Mouse (Mus musculus): Measurements from ENCODE around the gene 2210407C18Rik. TPM values are rescaled to one million over a fixed set of nuclear protein-coding genes. Genes with fewer than 3 reads are reported as not detected.

The 2210407C18Rik gene
- total RNA-seq (2021) = not detected
- long read RNA-seq, experiment 1 = 0 reads
- long read RNA-seq, experiment 2 = 0 reads

GRCm38 (mm10) chr11:58615975-58616374, at the start of gene 2210407C18Rik:
Gene 2210407C18Rik, minus strand, starts transcription at chr11:58616075.
- Histone ChIP-seq H3K27ac (no peak within 1 kb of the TSS), H3K4me3 (no peak within 1 kb of the TSS)
- intact Hi-C loops (cut with DNase I) = no loop called here
- no peak for DNase-seq (ENCODE audit: extremely low spot score in 1 of 2, low spot score in 2 of 2)
- no peak for TF ChIP-seq CTCF (IDR thresholded peaks at IDR 0.05)

GRCm38 (mm10) chr11:58658596-58658995, 42.7 kb upstream of the 2210407C18Rik start, which contains the start of gene Olfr322:
Gene Olfr322, plus strand, starts transcription at chr11:58658782.
- no peak for DNase-seq (ENCODE audit: extremely low spot score in 1 of 2, low spot score in 2 of 2)
- intact Hi-C loops (cut with DNase I) = no loop called here
- H3K4me3 ChIP-seq = no peak within 1 kb of the TSS
- no peak for TF ChIP-seq CTCF (IDR thresholded peaks at IDR 0.05)
- H3K27ac ChIP-seq = no peak within 1 kb of the TSS

GRCm38 (mm10) chr11:58655151-58655550, 39.3 kb upstream of the 2210407C18Rik start:
- H3K4me3 ChIP-seq = no peak overlapping the region
- intact Hi-C loops (cut with DNase I) = no loop called here
- no peak for DNase-seq (ENCODE audit: extremely low spot score in 1 of 2, low spot score in 2 of 2)
- H3K27ac ChIP-seq = no peak overlapping the region
- TF ChIP-seq CTCF (IDR thresholded peaks at IDR 0.05) = no peak

GRCm38 (mm10) chr11:58643350-58643749, 27.5 kb upstream of the 2210407C18Rik start:
- H3K27ac ChIP-seq = no peak overlapping the region
- intact Hi-C loops (cut with DNase I) = no loop called here
- TF ChIP-seq CTCF (IDR thresholded peaks at IDR 0.05) = peak; percentile 63
- DNase-seq (ENCODE audit: extremely low spot score in 1 of 2, low spot score in 2 of 2) = peak; percentile 25 to 31
- no peak overlapping the region for H3K4me3 ChIP-seq

GRCm38 (mm10) chr11:58641638-58642358, 25.9 kb upstream of the 2210407C18Rik start:
- intact Hi-C loops (cut with DNase I) = no loop called here
- no peak overlapping the region for H3K27ac ChIP-seq

GRCm38 (mm10) chr11:58641057-58641456, 25.2 kb upstream of the 2210407C18Rik start:
- intact Hi-C loops (cut with DNase I) = no loop called here
- no peak overlapping the region for H3K27ac ChIP-seq

More at GRCm38 (mm10) chr11:58641638-58642358, 25.9 kb upstream of the 2210407C18Rik start:
- H3K4me3 ChIP-seq = no peak overlapping the region
- no peak for DNase-seq (ENCODE audit: extremely low spot score in 1 of 2, low spot score in 2 of 2)
- no peak for TF ChIP-seq CTCF (IDR thresholded peaks at IDR 0.05)

GRCm38 (mm10) chr11:58640272-58640867, 24.5 kb upstream of the 2210407C18Rik start, which contains the start of gene Trim58:
Gene Trim58, plus strand, starts transcription at chr11:58640465.
- Histone ChIP-seq H3K27ac (no peak within 1 kb of the TSS), H3K4me3 (peak within 1 kb of the TSS; percentile 46)
- TF ChIP-seq CTCF (IDR thresholded peaks at IDR 0.05) = no peak
- no peak for DNase-seq (ENCODE audit: extremely low spot score in 1 of 2, low spot score in 2 of 2)
- intact Hi-C loops (cut with DNase I) = no loop called here

More at GRCm38 (mm10) chr11:58641057-58641456, 25.2 kb upstream of the 2210407C18Rik start:
- DNase-seq (ENCODE audit: extremely low spot score in 1 of 2, low spot score in 2 of 2) = no peak
- no peak for TF ChIP-seq CTCF (IDR thresholded peaks at IDR 0.05)
- H3K4me3 ChIP-seq = no peak overlapping the region

GRCm38 (mm10) chr11:58638176-58638701, 22.4 kb upstream of the 2210407C18Rik start:
- intact Hi-C loops (cut with DNase I) = no loop called here
- no peak for DNase-seq (ENCODE audit: extremely low spot score in 1 of 2, low spot score in 2 of 2)
- no peak for TF ChIP-seq CTCF (IDR thresholded peaks at IDR 0.05)
- H3K27ac ChIP-seq = no peak overlapping the region
- H3K4me3 ChIP-seq = no peak overlapping the region

GRCm38 (mm10) chr11:58636376-58636977, 20.6 kb upstream of the 2210407C18Rik start:
- H3K4me3 ChIP-seq = no peak overlapping the region
- DNase-seq (ENCODE audit: extremely low spot score in 1 of 2, low spot score in 2 of 2) = peak; percentile 41 to 47
- no peak overlapping the region for H3K27ac ChIP-seq
- TF ChIP-seq CTCF (IDR thresholded peaks at IDR 0.05) = peak; percentile 74
- intact Hi-C loops (cut with DNase I) = loop anchor here (2.0 kb wide), 1 partner anchor 234 kb away; no protein-coding TSS in a partner anchor

- intact Hi-C loops (cut with DNase I) = no loop called here
- TF ChIP-seq CTCF (IDR thresholded peaks at IDR 0.05) = no peak
- DNase-seq (ENCODE audit: extremely low spot score in 1 of 2, low spot score in 2 of 2) = no peak
- H3K27ac ChIP-seq = no peak overlapping the region
- H3K4me3 ChIP-seq = no peak overlapping the region
These were observed 19.0 kb upstream of the 2210407C18Rik start for GRCm38 (mm10) chr11:58634878-58635277.

GRCm38 (mm10) chr11:58630401-58630800, 14.5 kb upstream of the 2210407C18Rik start, which contains the start of gene Olfr323:
Gene Olfr323, minus strand, starts transcription at chr11:58630501.
- intact Hi-C loops (cut with DNase I) = no loop called here
- TF ChIP-seq CTCF (IDR thresholded peaks at IDR 0.05) = no peak
- Histone ChIP-seq H3K27ac (no peak within 1 kb of the TSS), H3K4me3 (no peak within 1 kb of the TSS)
- no peak for DNase-seq (ENCODE audit: extremely low spot score in 1 of 2, low spot score in 2 of 2)

- Histone ChIP-seq H3K27ac (no peak overlapping the region), H3K4me3 (no peak overlapping the region)
- no peak for TF ChIP-seq CTCF (IDR thresholded peaks at IDR 0.05)
- no peak for DNase-seq (ENCODE audit: extremely low spot score in 1 of 2, low spot score in 2 of 2)
- intact Hi-C loops (cut with DNase I) = no loop called here
These were observed 10.3 kb upstream of the 2210407C18Rik start for GRCm38 (mm10) chr11:58626146-58626545.
